Mouse (Mus musculus): ENCODE data around the gene Trim69. TPM values are rescaled to one million over a fixed set of nuclear protein-coding genes. Genes with fewer than 3 reads are reported as not detected.

The Trim69 gene
- polyA plus RNA-seq, 1 experiment from 2014 or later, result not detected

- WGBS, result 73% methylated on average over 4 of the region's 4 CpGs
- ATAC-seq (no peak), DNase-seq (ENCODE audit: low spot score) (peak; percentile 38)
- no peaks in the 10 kb centered on the region for H3K4me1 ChIP-seq (ENCODE audit: insufficient read depth, low read depth, low read length)
- no peak overlapping the region for H3K4me2 ChIP-seq (replicated peaks; ENCODE audit: low read depth, low read length)
- no peaks in the 10 kb centered on the region for H3K9me3 ChIP-seq (ENCODE audit: low read length)
- no peak overlapping the region for H3K27ac ChIP-seq (ENCODE audit: low read length)
- H3K9ac ChIP-seq (replicated peaks; ENCODE audit: low read depth), result no peak overlapping the region
- TF ChIP-seq EP300 (IDR thresholded peaks at IDR 0.05) (no peak), CTCF (IDR thresholded peaks at IDR 0.05) (no peak)
- no peaks in the 10 kb centered on the region for H3K27me3 ChIP-seq (replicated peaks; ENCODE audit: insufficient read depth, low read length)
- H3K4me3 ChIP-seq (ENCODE audit: low read depth, low read length), result no peak overlapping the region
- peaks cover 3% of the 10 kb centered on the region; the same call in 1 of the 2 replicates for H3K36me3 ChIP-seq (ENCODE audit: insufficient read depth, low read length)
These were observed 4.3 kb upstream of the Trim69 start for GRCm38 (mm10) chr2:122156051-122156700.

GRCm38 (mm10) chr2:122157561-122157960, 2.9 kb upstream of the Trim69 start:
- H3K36me3 ChIP-seq (ENCODE audit: insufficient read depth, low read length), result 0 out of 2 replicates have a peak, but pooled peaks cover 3% of the 10 kb centered on the region
- DNase-seq (ENCODE audit: low spot score) (no peak), ATAC-seq (no peak)
- H3K27me3 ChIP-seq (replicated peaks; ENCODE audit: insufficient read depth, low read length), result no peaks in the 10 kb centered on the region
- TF ChIP-seq CTCF (IDR thresholded peaks at IDR 0.05) (no peak), EP300 (IDR thresholded peaks at IDR 0.05) (no peak)
- no peaks in the 10 kb centered on the region for H3K4me1 ChIP-seq (ENCODE audit: insufficient read depth, low read depth, low read length)
- no peaks in the 10 kb centered on the region for H3K9me3 ChIP-seq (ENCODE audit: low read length)
- no peak overlapping the region for H3K9ac ChIP-seq (replicated peaks; ENCODE audit: low read depth)
- H3K27ac ChIP-seq (ENCODE audit: low read length), result no peak overlapping the region
- H3K4me3 ChIP-seq (ENCODE audit: low read depth, low read length), result no peak overlapping the region
- no peak overlapping the region for H3K4me2 ChIP-seq (replicated peaks; ENCODE audit: low read depth, low read length)

- Histone ChIP-seq H3K36me3 (ENCODE audit: insufficient read depth, low read length) (0 out of 2 replicates have a peak, but pooled peaks cover 3% of the 10 kb centered on the region), H3K9me3 (ENCODE audit: low read length) (no peaks in the 10 kb centered on the region), H3K4me3 (ENCODE audit: low read depth, low read length) (no peak overlapping the region), H3K27ac (ENCODE audit: low read length) (no peak overlapping the region), H3K4me2 (replicated peaks; ENCODE audit: low read depth, low read length) (no peak overlapping the region), H3K4me1 (ENCODE audit: insufficient read depth, low read depth, low read length) (no peaks in the 10 kb centered on the region), H3K27me3 (replicated peaks; ENCODE audit: insufficient read depth, low read length) (no peaks in the 10 kb centered on the region), H3K9ac (replicated peaks; ENCODE audit: low read depth) (no peak overlapping the region)
- WGBS, result 25% methylated on average over 6 of the region's 6 CpGs
- TF ChIP-seq CTCF (IDR thresholded peaks at IDR 0.05) (no peak), EP300 (IDR thresholded peaks at IDR 0.05) (no peak)
- DNase-seq (ENCODE audit: low spot score) (peak; percentile 61), ATAC-seq (peak; percentile 43)
These were observed 2.1 kb upstream of the Trim69 start for GRCm38 (mm10) chr2:122158362-122158802.

GRCm38 (mm10) chr2:122159667-122160066, 833 bp upstream of the Trim69 start:
- 0 out of 2 replicates have a peak, but pooled peaks cover 3% of the 10 kb centered on the region for H3K36me3 ChIP-seq (ENCODE audit: insufficient read depth, low read length)
- H3K9ac ChIP-seq (replicated peaks; ENCODE audit: low read depth), result no peak overlapping the region
- no peaks in the 10 kb centered on the region for H3K4me1 ChIP-seq (ENCODE audit: insufficient read depth, low read depth, low read length)
- ATAC-seq (no peak), DNase-seq (ENCODE audit: low spot score) (no peak)
- TF ChIP-seq CTCF (IDR thresholded peaks at IDR 0.05) (no peak), EP300 (IDR thresholded peaks at IDR 0.05) (no peak)
- H3K4me2 ChIP-seq (replicated peaks; ENCODE audit: low read depth, low read length), result no peak overlapping the region
- no peaks in the 10 kb centered on the region for H3K9me3 ChIP-seq (ENCODE audit: low read length)
- WGBS, result 77% methylated on average over 6 of the region's 6 CpGs
- H3K4me3 ChIP-seq (ENCODE audit: low read depth, low read length), result no peak overlapping the region
- H3K27me3 ChIP-seq (replicated peaks; ENCODE audit: insufficient read depth, low read length), result no peaks in the 10 kb centered on the region
- H3K27ac ChIP-seq (ENCODE audit: low read length), result no peak overlapping the region

GRCm38 (mm10) chr2:122161542-122161941, 1.0 kb downstream of the Trim69 start:
- no peaks in the 10 kb centered on the region for H3K4me1 ChIP-seq (ENCODE audit: insufficient read depth, low read depth, low read length)
- H3K27me3 ChIP-seq (replicated peaks; ENCODE audit: insufficient read depth, low read length), result no peaks in the 10 kb centered on the region
- no peaks in the 10 kb centered on the region for H3K36me3 ChIP-seq (ENCODE audit: insufficient read depth, low read length)
- H3K27ac ChIP-seq (ENCODE audit: low read length), result no peak overlapping the region
- no peak overlapping the region for H3K4me2 ChIP-seq (replicated peaks; ENCODE audit: low read depth, low read length)
- WGBS, result 26% methylated on average over 4 of the region's 4 CpGs
- no peak overlapping the region for H3K9ac ChIP-seq (replicated peaks; ENCODE audit: low read depth)
- H3K9me3 ChIP-seq (ENCODE audit: low read length), result no peaks in the 10 kb centered on the region
- TF ChIP-seq CTCF (IDR thresholded peaks at IDR 0.05) (no peak), EP300 (IDR thresholded peaks at IDR 0.05) (no peak)
- peak; percentile 60 for DNase-seq (ENCODE audit: low spot score)
- no peak overlapping the region for H3K4me3 ChIP-seq (ENCODE audit: low read depth, low read length)
- ATAC-seq, result peak; percentile 50

- Histone ChIP-seq H3K4me3 (ENCODE audit: low read depth, low read length) (no peak overlapping the region), H3K9ac (replicated peaks; ENCODE audit: low read depth) (no peak overlapping the region), H3K4me1 (ENCODE audit: insufficient read depth, low read depth, low read length) (no peaks in the 10 kb centered on the region), H3K4me2 (replicated peaks; ENCODE audit: low read depth, low read length) (no peak overlapping the region), H3K27ac (ENCODE audit: low read length) (no peak overlapping the region), H3K27me3 (replicated peaks; ENCODE audit: insufficient read depth, low read length) (no peaks in the 10 kb centered on the region), H3K9me3 (ENCODE audit: low read length) (no peaks in the 10 kb centered on the region), H3K36me3 (ENCODE audit: insufficient read depth, low read length) (no peaks in the 10 kb centered on the region)
- TF ChIP-seq EP300 (IDR thresholded peaks at IDR 0.05) (no peak), CTCF (IDR thresholded peaks at IDR 0.05) (no peak)
- no peak for ATAC-seq
- WGBS, result 80% methylated on average over 2 of the region's 2 CpGs
- DNase-seq (ENCODE audit: low spot score), result no peak
These were observed 2.0 kb downstream of the Trim69 start for GRCm38 (mm10) chr2:122162529-122162928.
